9 mouse cellular contexts compared by ENCODE assay signal in the genomic region with DNA sequence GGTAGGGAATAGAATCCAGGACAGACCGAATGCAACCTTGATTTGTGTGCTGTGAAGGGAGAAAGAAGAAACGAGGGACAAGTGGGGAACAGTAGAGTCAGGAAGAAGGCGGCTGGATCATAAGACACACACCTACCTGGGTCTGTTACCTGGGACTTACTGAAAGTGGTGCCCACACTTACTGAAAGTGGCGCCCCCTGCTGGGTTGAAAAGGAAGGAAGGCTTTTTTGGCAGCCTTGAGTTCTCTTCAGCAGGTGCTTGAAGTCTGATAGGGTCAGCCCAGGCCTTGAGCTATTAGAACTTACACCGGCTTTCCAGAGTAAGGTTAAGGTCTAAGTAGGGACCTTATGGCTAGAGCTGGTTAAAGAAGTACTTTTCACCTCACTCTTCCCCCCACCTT. TPM values are rescaled to one million over a fixed set of nuclear protein-coding genes. Genes with fewer than 3 reads are reported as not detected.
A peak's percentile ranks its signal among the peaks of the same experiment; 100 is the strongest.
DNase-seq lines count a peak whose midpoint lies in the region; ATAC-seq and TF ChIP-seq lines count a peak whose summit lies in the region.
"Had no signal": no experiment of that assay in that cellular context is flagged by ENCODE, and none has a peak within 500 bp of the region (broad histone marks: within the 10 kb centered on the region; RNA-seq: fewer than 3 reads in every experiment).

No protein-coding gene starts in this region.

- no peak overlapping the region for H3K4me3 ChIP-seq in heart, embryonic 12.5 days

- no peaks in the 10 kb centered on the region for H3K36me3 ChIP-seq in heart, embryonic 12.5 days

- 72% methylated on average over 5 of the region's 5 CpGs for WGBS in heart, embryonic 12.5 days

- 0 out of 2 replicates have a peak, but pooled peaks cover 5% of the 10 kb centered on the region for H3K9me3 ChIP-seq in heart, embryonic 12.5 days (replicated peaks)

- peak; percentile 39; the same call in 1 of the 2 replicates for TF ChIP-seq CTCF in brain, embryonic 14.5 days (IDR thresholded peaks at IDR 0.05; ENCODE audit: borderline replicate concordance, extremely low read depth, insufficient read depth, insufficient read length)

- 0 out of 2 replicates have a peak, but pooled peaks cover 3% of the 10 kb centered on the region for H3K4me1 ChIP-seq in heart, embryonic 12.5 days (replicated peaks)

- no peak for TF ChIP-seq POLR2A in brain, embryonic 14.5 days (IDR thresholded peaks at IDR 0.05; ENCODE audit: borderline replicate concordance, extremely low read depth, insufficient read depth, insufficient read length, poor library complexity, severe bottlenecking)

- peaks cover 14% of the 10 kb centered on the region; the same call in 1 of the 2 replicates for H3K27me3 ChIP-seq in heart, embryonic 12.5 days (replicated peaks)

- H3K27ac ChIP-seq in heart, embryonic 12.5 days (ENCODE audit: poor library complexity, severe bottlenecking): no peak overlapping the region

- H3K9ac ChIP-seq in heart, embryonic 12.5 days: no peak overlapping the region

- peak; percentile 87 for DNase-seq in heart, adult 11 months
- peak; percentile 87 for DNase-seq in B cell, adult 2 months
- no peak for DNase-seq in brain, embryonic 14.5 days (ENCODE audit: low read depth)
- peak; percentile 43 to 71 for DNase-seq in natural killer cell, adult 2 months (ENCODE audit: low spot score in 2 of 2)
- DNase-seq in gastrocnemius, postnatal 10 days: no peak
- no peak for DNase-seq in frontal cortex, postnatal 14 days (ENCODE audit: low spot score in 2 of 2)
- DNase-seq: cerebellum, postnatal 36 days had no signal

- no peak overlapping the region for H3K4me2 ChIP-seq in heart, embryonic 12.5 days

- ATAC-seq in heart, embryonic 12.5 days (ENCODE audit: insufficient number of reproducible peaks, low FRiP score): no peak
- ATAC-seq in frontal cortex, adult (ENCODE audit: low TSS enrichment): no peak

RNA-seq across cellular contexts. Expression of a gene that starts 40.5 kb away (rescaled TPM):
- 2.4 and 2.5 TPM in 2 replicates for polyA plus RNA-seq in heart, embryonic 12.5 days (2016; fragmentation: Nextera tagmentation; extraction: Ambion mirVana)
- polyA plus RNA-seq in brain, embryonic 14.5 days (2012; rRNA removed): 0.48 and 0.51 TPM in 2 replicates
- 1 to 10 TPM in 1 of 2 experiments, under 1 TPM in 1; 0.70 to 2.7 TPM for total RNA-seq in gastrocnemius, postnatal 10 days (2021)

Comparison
In these comparisons a context has a peak if more than half of its experiments do, and no peak if none do; other contexts are left out.
1. DNase-seq: peak in heart, adult 11 months (single experiment), B cell, adult 2 months (2 of 2) and natural killer cell, adult 2 months (2 of 2); none in brain, embryonic 14.5 days (single experiment), gastrocnemius, postnatal 10 days (single experiment) and frontal cortex, postnatal 14 days (0 of 2).